Mouse (Mus musculus): ENCODE results near the gene Agfg1. TPM values are rescaled to one million over a fixed set of nuclear protein-coding genes. Genes with fewer than 3 reads are reported as not detected.

The Agfg1 gene
- polyA plus RNA-seq, 1 experiment = 133 TPM

- no peak for TF ChIP-seq POLR2A (IDR thresholded peaks at IDR 0.05; ENCODE audit: insufficient read depth, low read length)
- Histone ChIP-seq H3K4me1 (ENCODE audit: control insufficient read depth, insufficient read depth, low read length) (no peaks in the 10 kb centered on the region), H3K9ac (ENCODE audit: low read depth, poor library complexity, severe bottlenecking) (no peak overlapping the region), H3K36me3 (ENCODE audit: control insufficient read depth, insufficient read depth, low read length, poor library complexity, severe bottlenecking) (no peaks in the 10 kb centered on the region), H3K9me3 (replicated peaks; ENCODE audit: control insufficient read depth, insufficient read depth, low read length, poor library complexity, severe bottlenecking) (no peaks in the 10 kb centered on the region), H3K27me3 (ENCODE audit: control insufficient read depth, insufficient read depth, low read length, poor library complexity, severe bottlenecking) (no peaks in the 10 kb centered on the region), H3K4me3 (ENCODE audit: low read depth, low read length) (no peak overlapping the region), H3K27ac (ENCODE audit: insufficient read depth, low read length) (no peak overlapping the region)
Measured at GRCm38 (mm10) chr1:82834572-82834971, 4.7 kb upstream of the Agfg1 start.

GRCm38 (mm10) chr1:82836342-82837217 is 2.7 kb upstream of the Agfg1 start:
- Histone ChIP-seq H3K4me3 (ENCODE audit: low read depth, low read length) (no peak overlapping the region), H3K27me3 (ENCODE audit: control insufficient read depth, insufficient read depth, low read length, poor library complexity, severe bottlenecking) (no peaks in the 10 kb centered on the region), H3K36me3 (ENCODE audit: control insufficient read depth, insufficient read depth, low read length, poor library complexity, severe bottlenecking) (no peaks in the 10 kb centered on the region), H3K27ac (ENCODE audit: insufficient read depth, low read length) (no peak overlapping the region), H3K9ac (ENCODE audit: low read depth, poor library complexity, severe bottlenecking) (no peak overlapping the region), H3K4me1 (ENCODE audit: control insufficient read depth, insufficient read depth, low read length) (no peaks in the 10 kb centered on the region), H3K9me3 (replicated peaks; ENCODE audit: control insufficient read depth, insufficient read depth, low read length, poor library complexity, severe bottlenecking) (no peaks in the 10 kb centered on the region)
- no peak for TF ChIP-seq EP300 (IDR thresholded peaks at IDR 0.05; ENCODE audit: insufficient read depth, low read depth, low read length)
- TF ChIP-seq CTCF (IDR thresholded peaks at IDR 0.05; ENCODE audit: low read depth, low read length) = no peak
- no peak for TF ChIP-seq POLR2A (IDR thresholded peaks at IDR 0.05; ENCODE audit: insufficient read depth, low read length)

- Histone ChIP-seq H3K9me3 (replicated peaks; ENCODE audit: control insufficient read depth, insufficient read depth, low read length, poor library complexity, severe bottlenecking) (no peaks in the 10 kb centered on the region), H3K27ac (ENCODE audit: insufficient read depth, low read length) (no peak overlapping the region), H3K9ac (ENCODE audit: low read depth, poor library complexity, severe bottlenecking) (no peak overlapping the region), H3K27me3 (ENCODE audit: control insufficient read depth, insufficient read depth, low read length, poor library complexity, severe bottlenecking) (no peaks in the 10 kb centered on the region), H3K4me3 (ENCODE audit: low read depth, low read length) (no peak overlapping the region), H3K4me1 (ENCODE audit: control insufficient read depth, insufficient read depth, low read length) (no peaks in the 10 kb centered on the region), H3K36me3 (ENCODE audit: control insufficient read depth, insufficient read depth, low read length, poor library complexity, severe bottlenecking) (peaks cover 8% of the 10 kb centered on the region)
- TF ChIP-seq EP300 (IDR thresholded peaks at IDR 0.05; ENCODE audit: insufficient read depth, low read depth, low read length) (no peak), POLR2A (IDR thresholded peaks at IDR 0.05; ENCODE audit: insufficient read depth, low read length) (no peak), CTCF (IDR thresholded peaks at IDR 0.05; ENCODE audit: low read depth, low read length) (no peak)
Measured at GRCm38 (mm10) chr1:82837579-82837978, 1.7 kb upstream of the Agfg1 start.

GRCm38 (mm10) chr1:82838469-82839295 is 601 bp upstream of the Agfg1 start:
- H3K9me3 ChIP-seq (replicated peaks; ENCODE audit: control insufficient read depth, insufficient read depth, low read length, poor library complexity, severe bottlenecking) = no peaks in the 10 kb centered on the region
- no peaks in the 10 kb centered on the region for H3K27me3 ChIP-seq (ENCODE audit: control insufficient read depth, insufficient read depth, low read length, poor library complexity, severe bottlenecking)
- peaks cover 11% of the 10 kb centered on the region for H3K36me3 ChIP-seq (ENCODE audit: control insufficient read depth, insufficient read depth, low read length, poor library complexity, severe bottlenecking)
- no peak for TF ChIP-seq CTCF (IDR thresholded peaks at IDR 0.05; ENCODE audit: low read depth, low read length)
- no peak for TF ChIP-seq POLR2A (IDR thresholded peaks at IDR 0.05; ENCODE audit: insufficient read depth, low read length)
- no peak for TF ChIP-seq EP300 (IDR thresholded peaks at IDR 0.05; ENCODE audit: insufficient read depth, low read depth, low read length)
- peak overlapping the region; percentile 42; the same call in 1 of the 2 replicates for H3K9ac ChIP-seq (ENCODE audit: low read depth, poor library complexity, severe bottlenecking)
- H3K4me1 ChIP-seq (ENCODE audit: control insufficient read depth, insufficient read depth, low read length) = no peaks in the 10 kb centered on the region
- H3K4me3 ChIP-seq (ENCODE audit: low read depth, low read length) = peak overlapping the region; percentile 29
- H3K27ac ChIP-seq (ENCODE audit: insufficient read depth, low read length) = peak overlapping the region; percentile 31; the same call in 1 of the 2 replicates

- Histone ChIP-seq H3K4me1 (ENCODE audit: control insufficient read depth, insufficient read depth, low read length) (no peaks in the 10 kb centered on the region), H3K4me3 (ENCODE audit: low read depth, low read length) (peak overlapping the region; percentile 75), H3K9ac (ENCODE audit: low read depth, poor library complexity, severe bottlenecking) (peak overlapping the region; percentile 90), H3K36me3 (ENCODE audit: control insufficient read depth, insufficient read depth, low read length, poor library complexity, severe bottlenecking) (peaks cover 13% of the 10 kb centered on the region), H3K27ac (ENCODE audit: insufficient read depth, low read length) (peak overlapping the region; percentile 73), H3K27me3 (ENCODE audit: control insufficient read depth, insufficient read depth, low read length, poor library complexity, severe bottlenecking) (no peaks in the 10 kb centered on the region), H3K9me3 (replicated peaks; ENCODE audit: control insufficient read depth, insufficient read depth, low read length, poor library complexity, severe bottlenecking) (no peaks in the 10 kb centered on the region)
- no peak for TF ChIP-seq EP300 (IDR thresholded peaks at IDR 0.05; ENCODE audit: insufficient read depth, low read depth, low read length)
- TF ChIP-seq CTCF (IDR thresholded peaks at IDR 0.05; ENCODE audit: low read depth, low read length) = no peak
- no peak for TF ChIP-seq POLR2A (IDR thresholded peaks at IDR 0.05; ENCODE audit: insufficient read depth, low read length)
Measured at GRCm38 (mm10) chr1:82839614-82840421, 535 bp downstream of the Agfg1 start.

Measured in ES-Bruce4 (cell line).